Mouse (Mus musculus): ENCODE results near the gene Ptprj. TPM values are rescaled to one million over a fixed set of nuclear protein-coding genes. Genes with fewer than 3 reads are reported as not detected.
A peak's percentile ranks its signal among the peaks of the same experiment; 100 is the strongest.

The Ptprj gene
- polyA plus RNA-seq, 1 experiment from 2014 or later: 4.9 TPM

DNA sequence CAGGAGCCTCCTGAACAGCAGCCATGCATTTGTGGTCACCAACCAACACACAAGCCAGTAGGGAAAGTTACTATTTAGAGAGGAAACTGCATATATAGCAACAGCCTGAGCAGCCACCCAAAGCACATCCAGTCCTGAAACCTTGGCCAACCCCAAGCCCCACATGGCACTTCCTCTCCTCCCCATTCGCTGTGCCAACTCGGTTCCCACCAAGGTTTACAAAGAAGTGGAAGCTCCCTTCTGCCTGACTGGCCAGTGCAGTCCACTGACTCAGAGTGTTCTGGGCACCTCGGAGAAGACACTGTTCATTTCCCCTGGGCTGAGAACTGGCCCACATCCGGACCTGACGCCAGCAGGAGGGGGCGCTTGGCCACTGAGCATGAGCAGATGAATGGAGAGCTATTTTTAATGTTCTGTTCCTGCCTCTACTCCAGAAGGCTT lies 75.7 kb downstream of the Ptprj start:
- Histone ChIP-seq H3K4me2 (no peak overlapping the region), H3K9me3 (no peaks in the 10 kb centered on the region), H3K27ac (peak overlapping the region; percentile 6; the same call in 1 of the 2 replicates), H3K27me3 (replicated peaks) (no peaks in the 10 kb centered on the region), H3K4me1 (peaks cover 43% of the 10 kb centered on the region), H3K4me3 (replicated peaks) (no peak overlapping the region), H3K36me3 (no peaks in the 10 kb centered on the region), H3K9ac (no peak overlapping the region)
- ATAC-seq (ENCODE audit: insufficient read depth, low FRiP score, low read depth): no peak
- 70% methylated on average over 6 of the region's 6 CpGs for WGBS

DNA sequence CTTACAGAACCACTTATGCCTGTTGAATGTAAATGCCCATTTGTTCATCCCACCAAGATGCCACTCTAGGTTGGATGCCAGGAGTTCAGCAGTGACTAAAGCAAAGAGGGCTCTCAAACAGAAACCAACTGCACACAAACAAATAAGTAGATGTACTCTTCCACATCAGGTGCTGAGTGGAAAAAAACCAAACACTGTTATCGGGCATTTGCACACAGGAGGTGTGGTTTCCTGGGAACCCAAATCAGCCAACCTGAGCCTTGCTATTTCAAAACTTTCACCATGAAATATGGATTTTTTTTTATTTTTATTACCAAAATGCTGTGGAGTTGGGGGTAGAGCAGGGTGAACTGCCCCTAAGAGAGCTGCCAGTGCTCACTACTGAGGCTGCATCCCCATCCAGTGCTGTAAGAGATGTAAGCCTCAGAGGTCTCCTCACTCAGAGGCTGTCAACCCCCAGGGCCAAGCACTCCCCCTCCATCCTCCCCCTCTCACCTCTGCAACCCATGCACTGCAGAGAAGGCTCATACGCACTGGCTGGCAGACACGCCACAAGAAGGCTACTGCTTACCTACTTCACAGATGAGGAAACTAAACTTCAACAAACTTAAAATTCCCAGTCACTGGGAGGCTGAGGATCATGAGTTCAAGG lies 77.1 kb downstream of the Ptprj start:
- Histone ChIP-seq H3K4me2 (no peak overlapping the region), H3K4me3 (replicated peaks) (no peak overlapping the region), H3K9ac (no peak overlapping the region), H3K27me3 (replicated peaks) (no peaks in the 10 kb centered on the region), H3K27ac (peak overlapping the region; percentile 26; the same call in 1 of the 2 replicates), H3K4me1 (peaks cover 43% of the 10 kb centered on the region), H3K36me3 (no peaks in the 10 kb centered on the region), H3K9me3 (no peaks in the 10 kb centered on the region)
- 64% methylated on average over 3 of the region's 3 CpGs for WGBS
- peak; percentile 53; the same call in 1 of the 2 replicates for ATAC-seq (ENCODE audit: insufficient read depth, low FRiP score, low read depth)

DNA sequence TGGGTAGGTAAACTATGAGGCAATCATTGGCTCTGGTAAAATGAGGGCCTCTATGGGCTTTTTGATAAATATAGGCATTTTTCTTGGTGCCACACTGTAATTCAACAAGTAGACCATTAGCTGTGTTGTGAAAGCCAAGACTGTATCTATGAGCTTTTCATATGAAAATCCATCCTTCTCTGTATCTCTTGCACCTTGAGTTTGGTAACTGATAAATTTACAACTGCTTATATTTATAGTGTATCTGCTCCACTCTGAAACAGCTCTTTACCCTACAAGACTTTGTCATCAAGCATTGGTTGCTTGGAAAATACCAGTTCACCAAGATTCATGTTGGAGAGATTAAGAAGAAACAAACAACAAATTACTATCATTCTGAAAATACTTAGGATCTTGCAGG lies 77.7 kb downstream of the Ptprj start:
- Histone ChIP-seq H3K9ac (no peak overlapping the region), H3K4me1 (peaks cover 46% of the 10 kb centered on the region), H3K4me2 (no peak overlapping the region), H3K36me3 (no peaks in the 10 kb centered on the region), H3K9me3 (no peaks in the 10 kb centered on the region), H3K4me3 (replicated peaks) (no peak overlapping the region), H3K27ac (no peak overlapping the region), H3K27me3 (replicated peaks) (no peaks in the 10 kb centered on the region)
- no peak for ATAC-seq (ENCODE audit: insufficient read depth, low FRiP score, low read depth)

DNA sequence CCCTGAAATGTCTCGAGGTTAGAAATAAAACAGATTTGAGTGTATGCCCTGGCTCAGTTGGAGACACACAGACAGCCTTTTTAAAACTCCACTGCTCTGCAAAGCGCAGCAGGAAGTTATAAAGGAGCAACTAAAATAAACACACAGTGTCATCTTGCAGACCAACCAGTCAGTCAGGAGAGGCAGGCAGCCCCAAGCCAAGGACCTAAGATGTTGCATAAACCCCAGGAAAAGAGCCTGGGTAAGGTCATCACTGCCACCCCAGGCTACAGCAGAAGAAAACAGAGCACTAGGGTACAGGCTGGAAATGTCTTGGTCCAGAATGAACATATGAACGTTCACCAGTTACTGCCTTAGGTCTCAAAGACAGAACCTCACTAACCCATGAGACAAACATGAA lies 78.7 kb downstream of the Ptprj start:
- H3K4me1 ChIP-seq: peaks cover 46% of the 10 kb centered on the region
- H3K4me2 ChIP-seq: no peak overlapping the region
- H3K4me3 ChIP-seq (replicated peaks): no peak overlapping the region
- WGBS: 30% methylated on average over 3 of the region's 3 CpGs
- no peaks in the 10 kb centered on the region for H3K9me3 ChIP-seq
- no peak for ATAC-seq (ENCODE audit: insufficient read depth, low FRiP score, low read depth)
- no peaks in the 10 kb centered on the region for H3K27me3 ChIP-seq (replicated peaks)
- no peaks in the 10 kb centered on the region for H3K36me3 ChIP-seq
- peak overlapping the region; percentile 6; the same call in 1 of the 2 replicates for H3K27ac ChIP-seq
- no peak overlapping the region for H3K9ac ChIP-seq

DNA sequence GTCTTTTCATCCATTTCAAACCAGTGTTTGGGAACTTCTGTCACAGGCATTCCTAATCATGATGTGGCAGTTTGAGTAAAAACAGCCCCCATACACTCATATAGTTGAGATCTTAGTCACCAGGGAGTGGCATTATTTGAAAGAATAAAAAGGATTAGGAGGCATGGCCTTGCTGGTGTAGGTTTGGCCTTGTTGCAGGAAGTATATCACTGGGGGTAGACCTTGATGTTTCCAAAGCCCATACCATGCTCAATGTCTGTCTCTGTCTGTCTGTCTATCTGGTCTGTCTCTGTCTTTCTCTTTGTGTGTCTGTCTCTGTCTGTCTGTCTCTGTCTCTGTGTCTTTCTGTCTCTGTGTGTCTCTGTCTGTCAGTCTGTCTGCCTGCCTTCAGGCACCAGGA lies 79.6 kb downstream of the Ptprj start:
- H3K27me3 ChIP-seq (replicated peaks): no peaks in the 10 kb centered on the region
- no peak; the same call in 1 of the 2 replicates for ATAC-seq (ENCODE audit: insufficient read depth, low FRiP score, low read depth)
- no peaks in the 10 kb centered on the region for H3K9me3 ChIP-seq
- H3K4me3 ChIP-seq (replicated peaks): no peak overlapping the region
- no peaks in the 10 kb centered on the region for H3K36me3 ChIP-seq
- no peak overlapping the region for H3K4me2 ChIP-seq
- H3K27ac ChIP-seq: no peak overlapping the region
- no peak overlapping the region for H3K9ac ChIP-seq
- peaks cover 40% of the 10 kb centered on the region for H3K4me1 ChIP-seq

DNA sequence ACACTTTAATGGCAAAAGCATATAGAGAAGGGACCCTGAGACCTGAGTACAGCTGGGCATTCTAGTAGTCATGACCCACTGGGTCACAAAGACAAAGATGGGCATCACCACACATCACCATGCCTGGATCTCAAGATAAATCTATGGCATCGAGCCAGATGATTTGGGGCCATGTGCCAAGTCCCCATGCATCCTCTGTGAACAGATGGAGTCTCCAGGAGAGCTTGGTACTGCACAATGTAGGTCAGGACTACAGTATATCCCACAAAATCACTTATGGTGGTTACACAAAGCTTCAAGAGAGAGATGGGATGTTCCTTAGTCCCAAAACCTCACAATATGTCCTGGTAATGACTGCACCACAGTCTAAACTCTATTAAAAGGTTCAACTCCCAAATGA lies 81.4 kb downstream of the Ptprj start:
- Histone ChIP-seq H3K36me3 (no peaks in the 10 kb centered on the region), H3K9ac (no peak overlapping the region), H3K4me2 (no peak overlapping the region), H3K27ac (no peak overlapping the region), H3K27me3 (replicated peaks) (no peaks in the 10 kb centered on the region), H3K4me1 (peaks cover 23% of the 10 kb centered on the region), H3K9me3 (no peaks in the 10 kb centered on the region), H3K4me3 (replicated peaks) (no peak overlapping the region)
- 62% methylated on average over 1 of the region's 1 CpGs for WGBS
- ATAC-seq (ENCODE audit: insufficient read depth, low FRiP score, low read depth): no peak

DNA sequence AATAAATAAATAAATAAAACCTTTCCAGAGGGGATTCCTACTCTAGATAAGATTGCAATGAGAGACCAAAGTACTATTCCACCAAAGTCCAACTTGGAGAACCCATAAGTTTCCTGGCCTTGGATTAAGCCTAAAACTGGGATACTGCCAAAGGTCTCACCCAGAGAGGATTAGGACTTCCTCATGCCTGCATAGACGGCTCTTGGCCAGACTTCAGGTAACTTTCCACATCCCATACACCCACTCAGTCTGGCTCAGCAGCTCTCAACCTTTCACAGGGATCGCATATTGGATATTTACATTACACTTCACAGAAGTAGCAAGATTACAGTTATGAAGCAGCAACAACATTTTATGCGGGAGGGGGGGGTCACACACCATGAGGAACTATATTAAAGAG lies 82.9 kb downstream of the Ptprj start:
- Histone ChIP-seq H3K27me3 (replicated peaks) (0 out of 2 replicates have a peak, but pooled peaks cover 4% of the 10 kb centered on the region), H3K36me3 (no peaks in the 10 kb centered on the region), H3K4me2 (no peak overlapping the region), H3K4me3 (replicated peaks) (no peak overlapping the region), H3K9me3 (no peaks in the 10 kb centered on the region), H3K27ac (no peak overlapping the region), H3K4me1 (peaks cover 19% of the 10 kb centered on the region), H3K9ac (no peak overlapping the region)
- WGBS: 57% methylated on average over 3 of the region's 3 CpGs
- no peak for ATAC-seq (ENCODE audit: insufficient read depth, low FRiP score, low read depth)

DNA sequence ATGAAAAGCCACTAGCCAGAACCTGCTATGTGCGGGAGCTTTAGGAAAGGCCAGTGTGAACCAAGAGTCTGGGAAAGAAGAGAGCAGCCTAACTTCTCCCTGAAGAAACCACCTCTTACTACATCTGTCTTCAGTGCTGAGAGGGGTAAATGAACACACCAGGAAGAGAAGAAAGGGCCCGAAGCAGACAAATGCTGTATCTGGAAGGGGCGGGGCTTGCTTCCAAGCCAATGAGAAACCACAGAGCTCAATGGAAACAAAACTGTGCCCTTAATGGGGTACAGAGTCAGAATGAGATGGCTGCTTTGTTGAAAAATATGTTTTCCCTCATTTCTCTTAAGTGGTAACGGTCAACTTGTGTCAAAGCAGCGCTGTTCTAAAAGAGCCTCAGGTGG lies 83.8 kb downstream of the Ptprj start:
- Histone ChIP-seq H3K9me3 (no peaks in the 10 kb centered on the region), H3K27me3 (replicated peaks) (0 out of 2 replicates have a peak, but pooled peaks cover 4% of the 10 kb centered on the region), H3K4me2 (no peak overlapping the region), H3K4me3 (replicated peaks) (no peak overlapping the region), H3K36me3 (no peaks in the 10 kb centered on the region), H3K9ac (no peak overlapping the region), H3K4me1 (peaks cover 12% of the 10 kb centered on the region), H3K27ac (no peak overlapping the region)
- 71% methylated on average over 5 of the region's 5 CpGs for WGBS
- ATAC-seq (ENCODE audit: insufficient read depth, low FRiP score, low read depth): no peak

DNA sequence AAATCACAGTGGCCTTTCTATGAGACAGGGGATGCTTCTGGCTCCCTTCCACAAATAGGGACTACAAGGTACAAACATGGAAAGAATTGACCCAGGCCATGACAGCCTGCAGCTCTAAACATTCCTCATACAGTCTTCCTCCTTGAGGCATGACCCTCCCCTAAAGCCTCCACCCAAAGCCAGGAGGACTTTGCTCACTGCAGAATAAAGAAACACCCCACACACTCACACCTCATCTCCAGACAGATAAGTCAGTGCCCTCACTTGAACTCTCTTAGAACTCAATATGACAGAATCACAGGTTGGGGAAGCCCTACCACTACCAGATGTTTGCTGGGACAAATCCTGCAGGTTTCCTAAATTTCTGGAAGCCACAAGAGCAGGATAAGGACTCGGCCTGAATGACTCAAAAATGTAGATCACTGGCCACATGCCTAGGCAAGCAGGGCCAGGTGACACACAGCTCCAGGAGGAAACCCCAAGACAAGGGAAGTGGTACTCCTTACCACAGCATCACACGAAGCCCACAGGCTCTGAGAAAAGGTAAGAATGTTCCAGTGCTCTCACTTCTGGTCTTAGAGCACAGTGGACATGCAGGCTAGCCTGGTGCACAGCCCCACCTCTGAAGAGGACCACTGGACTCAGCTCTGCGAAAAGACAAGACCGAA lies 84.3 kb downstream of the Ptprj start:
- Histone ChIP-seq H3K27ac (no peak overlapping the region), H3K4me2 (no peak overlapping the region), H3K36me3 (no peaks in the 10 kb centered on the region), H3K4me3 (replicated peaks) (no peak overlapping the region), H3K27me3 (replicated peaks) (0 out of 2 replicates have a peak, but pooled peaks cover 4% of the 10 kb centered on the region), H3K9me3 (no peaks in the 10 kb centered on the region), H3K9ac (no peak overlapping the region), H3K4me1 (peaks cover 8% of the 10 kb centered on the region)
- ATAC-seq (ENCODE audit: insufficient read depth, low FRiP score, low read depth): no peak
- WGBS: 87% methylated on average over 4 of the region's 4 CpGs

DNA sequence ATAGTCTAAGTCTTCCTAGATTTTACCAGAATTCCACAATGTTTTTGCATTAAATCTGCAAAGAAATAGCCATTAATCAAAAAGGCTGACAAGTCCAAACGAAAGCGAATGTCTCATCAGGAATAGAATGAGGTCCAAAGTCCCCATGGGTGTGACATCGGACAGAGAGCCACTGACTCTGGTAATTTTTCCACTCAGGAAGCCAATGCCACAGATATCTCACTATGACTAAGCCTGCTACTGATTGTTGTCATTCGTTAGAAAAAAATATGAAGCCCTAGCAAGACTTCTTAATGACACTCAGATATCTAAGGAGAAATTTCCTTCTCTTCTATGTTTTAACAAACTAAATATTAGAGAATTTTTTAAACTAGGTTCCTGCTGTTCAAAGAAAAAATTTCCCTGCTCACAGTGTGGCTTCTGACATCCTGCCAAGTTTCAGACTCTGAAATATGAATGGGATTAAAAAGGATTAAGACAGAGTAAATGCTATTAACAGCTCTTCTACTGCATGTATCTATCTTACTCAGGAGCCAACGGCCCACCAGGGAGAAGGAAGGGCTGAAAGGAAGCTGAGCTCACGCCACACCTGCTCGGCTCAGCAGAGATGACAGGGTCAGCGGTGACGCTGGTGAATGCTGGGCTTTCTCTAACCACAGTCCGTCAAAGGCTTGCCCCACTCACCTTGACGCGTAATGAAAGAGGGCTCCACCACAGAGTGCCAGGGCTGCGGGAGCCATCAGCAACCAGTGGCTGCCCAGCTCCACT lies 90.0 kb downstream of the Ptprj start:
- Histone ChIP-seq H3K9ac (no peak overlapping the region), H3K27ac (peak overlapping the region; percentile 54), H3K9me3 (no peaks in the 10 kb centered on the region), H3K4me1 (peaks cover 16% of the 10 kb centered on the region), H3K36me3 (no peaks in the 10 kb centered on the region), H3K27me3 (replicated peaks) (0 out of 2 replicates have a peak, but pooled peaks cover 4% of the 10 kb centered on the region), H3K4me2 (peak overlapping the region; percentile 22), H3K4me3 (replicated peaks) (no peak overlapping the region)
- ATAC-seq (ENCODE audit: insufficient read depth, low FRiP score, low read depth): peak; percentile 64; the same call in 1 of the 2 replicates
- WGBS: 18% methylated on average over 13 of the region's 13 CpGs

DNA sequence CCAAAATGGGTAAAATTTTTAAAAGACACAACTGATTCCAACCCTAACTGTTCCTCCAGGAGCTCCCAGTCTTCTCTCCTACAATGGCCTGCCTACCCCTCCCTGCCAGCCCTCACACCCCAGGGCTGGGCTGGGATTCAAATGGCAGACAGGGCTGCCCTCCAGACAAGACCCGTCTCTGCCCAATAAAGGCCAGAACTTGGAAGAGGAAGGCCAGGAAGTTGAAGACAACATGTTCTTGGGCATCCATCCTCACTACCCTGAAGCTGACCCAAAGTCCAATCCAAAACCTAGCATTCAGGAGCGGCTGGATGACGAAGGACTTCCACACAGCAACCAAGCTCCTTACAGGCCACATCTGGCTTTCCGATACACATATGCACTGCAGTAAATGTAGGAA lies 90.6 kb downstream of the Ptprj start:
- peak overlapping the region; percentile 54 for H3K27ac ChIP-seq
- ATAC-seq (ENCODE audit: insufficient read depth, low FRiP score, low read depth): 0 out of 2 replicates have a peak, but pooled peaks have one; percentile 20
- WGBS: 55% methylated on average over 4 of the region's 4 CpGs
- H3K9ac ChIP-seq: no peak overlapping the region
- 0 out of 2 replicates have a peak, but pooled peaks cover 4% of the 10 kb centered on the region for H3K27me3 ChIP-seq (replicated peaks)
- peaks cover 16% of the 10 kb centered on the region for H3K4me1 ChIP-seq
- no peak overlapping the region for H3K4me3 ChIP-seq (replicated peaks)
- H3K9me3 ChIP-seq: no peaks in the 10 kb centered on the region
- H3K36me3 ChIP-seq: no peaks in the 10 kb centered on the region
- H3K4me2 ChIP-seq: no peak overlapping the region

Measured in stomach, embryonic 15.5 days (tissue).